Mouse (Mus musculus) embryonic facial prominence, embryonic 11.5 days (tissue): ENCODE measurements at regions not wholly inside any gene's neighbourhood (a gene's known extent, or its start where the extent isn't known, plus 50 kb on each side); places are given as distances from the start of the nearest gene placed in this dataset.

Source experiments
- ATAC-seq: fragments of 200-750 bp; cut with Nextera tagmentation; replicated peaks from 2 replicates; pipeline ENCODE4 v1.8.0; 2017; ENCODE audit warnings: low read depth; ENCODE audit not compliant: insufficient number of reproducible peaks, low FRiP score, low TSS enrichment
- DNase-seq: peaks from one replicate; pipeline ENCODE4 v3.0.0-alpha.2; 2015; ENCODE audit warnings: low spot score
- H3K27ac ChIP-seq: fragments of 300-500 bp; sonication (generic); replicated peaks from 2 replicates; pipeline ENCODE4 v1.5.1; 2014; ENCODE audit warnings: mild to moderate bottlenecking, low read depth, low read length, control low read depth
- H3K27me3 ChIP-seq: fragments of 300-500 bp; sonication (generic); 2 replicates; pipeline ENCODE4 v1.6.1; 2014; ENCODE audit warnings: mild to moderate bottlenecking, low read length, moderate library complexity, mixed read lengths; ENCODE audit not compliant: control insufficient read depth, insufficient read depth
- H3K36me3 ChIP-seq: fragments of 300-500 bp; sonication (generic); replicated peaks from 2 replicates; pipeline ENCODE4 v1.6.1; 2014; ENCODE audit warnings: low read depth, mild to moderate bottlenecking, low read length, moderate library complexity, mixed read lengths; ENCODE audit not compliant: control insufficient read depth, insufficient read depth
- H3K4me1 ChIP-seq: fragments of 300-500 bp; sonication (generic); 2 replicates; pipeline ENCODE4 v1.6.1; 2014; ENCODE audit warnings: low read length, mixed read lengths; ENCODE audit not compliant: control insufficient read depth, insufficient read depth
- H3K4me2 ChIP-seq: fragments of 300-500 bp; sonication (generic); 2 replicates; pipeline ENCODE4 v1.6.1; 2014; ENCODE audit warnings: low read depth, mild to moderate bottlenecking, control low read depth, low read length, moderate library complexity
- H3K4me3 ChIP-seq: fragments of 300-500 bp; sonication (generic); 2 replicates; pipeline ENCODE4 v1.5.1; 2014; ENCODE audit warnings: low read depth, low read length, control low read depth
- H3K9ac ChIP-seq: fragments of 300-500 bp; sonication (generic); replicated peaks from 2 replicates; pipeline ENCODE4 v1.6.1; 2014; ENCODE audit warnings: mild to moderate bottlenecking, control low read depth, low read length
- H3K9me3 ChIP-seq: fragments of 300-500 bp; sonication (generic); replicated peaks from 2 replicates; pipeline ENCODE4 v1.6.1; 2016; ENCODE audit warnings: mild to moderate bottlenecking, low read length, inconsistent platforms, mixed read lengths; ENCODE audit not compliant: control insufficient read depth
- WGBS: fragments of 180-500 bp; shearing (Covaris S2); extraction: QIAGEN DNeasy Blood & Tissue Kit; methylation state at CpG from one replicate; pipeline ENCODE4 v1.1.7; 2014; 5-methylcytosine and 5-hydroxymethylcytosine counted together

GRCm38 (mm10) chr10:99320797-99321196 is 57.8 kb downstream of the Dusp6 start:
- no peak overlapping the region for H3K4me3 ChIP-seq
- H3K27me3 ChIP-seq = no peaks in the 10 kb centered on the region
- ATAC-seq (no peak), DNase-seq (no peak)
- H3K36me3 ChIP-seq = no peaks in the 10 kb centered on the region
- H3K27ac ChIP-seq = no peak overlapping the region
- H3K4me2 ChIP-seq = no peak overlapping the region
- 90% methylated on average over 8 of the region's 8 CpGs for WGBS
- H3K9me3 ChIP-seq = no peaks in the 10 kb centered on the region
- H3K4me1 ChIP-seq = no peaks in the 10 kb centered on the region
- H3K9ac ChIP-seq = no peak overlapping the region

GRCm38 (mm10) chr10:99323358-99323757 is 60.3 kb downstream of the Dusp6 start:
- Histone ChIP-seq H3K4me2 (no peak overlapping the region), H3K9ac (no peak overlapping the region), H3K36me3 (no peaks in the 10 kb centered on the region), H3K4me1 (no peaks in the 10 kb centered on the region), H3K4me3 (no peak overlapping the region), H3K27ac (no peak overlapping the region), H3K27me3 (no peaks in the 10 kb centered on the region), H3K9me3 (no peaks in the 10 kb centered on the region)
- no peak for DNase-seq
- no peak for ATAC-seq
- WGBS = 88% methylated on average over 8 of the region's 8 CpGs

- ATAC-seq (no peak), DNase-seq (no peak)
- Histone ChIP-seq H3K4me3 (no peak overlapping the region), H3K27me3 (no peaks in the 10 kb centered on the region), H3K36me3 (no peaks in the 10 kb centered on the region), H3K9ac (no peak overlapping the region), H3K4me1 (no peaks in the 10 kb centered on the region), H3K9me3 (no peaks in the 10 kb centered on the region), H3K4me2 (no peak overlapping the region), H3K27ac (no peak overlapping the region)
- 89% methylated on average over 2 of the region's 2 CpGs for WGBS
These were observed 64.5 kb downstream of the Dusp6 start for GRCm38 (mm10) chr10:99327501-99327900.

GRCm38 (mm10) chr10:99328568-99328967 is 65.5 kb downstream of the Dusp6 start:
- H3K4me2 ChIP-seq = no peak overlapping the region
- no peaks in the 10 kb centered on the region for H3K9me3 ChIP-seq
- H3K9ac ChIP-seq = no peak overlapping the region
- WGBS = 95% methylated on average over 8 of the region's 8 CpGs
- H3K27me3 ChIP-seq = no peaks in the 10 kb centered on the region
- DNase-seq = no peak
- no peak for ATAC-seq
- no peaks in the 10 kb centered on the region for H3K36me3 ChIP-seq
- H3K27ac ChIP-seq = no peak overlapping the region
- no peaks in the 10 kb centered on the region for H3K4me1 ChIP-seq
- no peak overlapping the region for H3K4me3 ChIP-seq

GRCm38 (mm10) chr10:99329469-99329868 is 66.4 kb downstream of the Dusp6 start:
- no peak for DNase-seq
- Histone ChIP-seq H3K4me3 (no peak overlapping the region), H3K4me1 (no peaks in the 10 kb centered on the region), H3K9ac (no peak overlapping the region), H3K36me3 (no peaks in the 10 kb centered on the region), H3K9me3 (no peaks in the 10 kb centered on the region), H3K27ac (no peak overlapping the region), H3K4me2 (no peak overlapping the region), H3K27me3 (no peaks in the 10 kb centered on the region)
- 84% methylated on average over 6 of the region's 6 CpGs for WGBS
- ATAC-seq = no peak

GRCm38 (mm10) chr10:99330519-99330918 is 67.5 kb downstream of the Dusp6 start:
- WGBS = 27% methylated on average over 7 of the region's 7 CpGs
- Histone ChIP-seq H3K4me2 (no peak overlapping the region), H3K27ac (no peak overlapping the region), H3K36me3 (no peaks in the 10 kb centered on the region), H3K4me3 (no peak overlapping the region), H3K9ac (no peak overlapping the region), H3K4me1 (no peaks in the 10 kb centered on the region), H3K9me3 (no peaks in the 10 kb centered on the region), H3K27me3 (no peaks in the 10 kb centered on the region)
- peak; percentile 66 for DNase-seq
- ATAC-seq = no peak

- Histone ChIP-seq H3K27me3 (no peaks in the 10 kb centered on the region), H3K4me3 (no peak overlapping the region), H3K4me2 (no peak overlapping the region), H3K36me3 (no peaks in the 10 kb centered on the region), H3K27ac (no peak overlapping the region), H3K9ac (no peak overlapping the region), H3K4me1 (no peaks in the 10 kb centered on the region), H3K9me3 (no peaks in the 10 kb centered on the region)
- DNase-seq (no peak), ATAC-seq (no peak)
- 93% methylated on average over 12 of the region's 12 CpGs for WGBS
These were observed 68.8 kb downstream of the Dusp6 start for GRCm38 (mm10) chr10:99331876-99332275.

- no peak for DNase-seq
- Histone ChIP-seq H3K9ac (no peak overlapping the region), H3K36me3 (no peaks in the 10 kb centered on the region), H3K4me2 (no peak overlapping the region), H3K4me1 (no peaks in the 10 kb centered on the region), H3K27me3 (no peaks in the 10 kb centered on the region), H3K27ac (no peak overlapping the region), H3K4me3 (no peak overlapping the region), H3K9me3 (no peaks in the 10 kb centered on the region)
- 82% methylated on average over 5 of the region's 5 CpGs for WGBS
- ATAC-seq = no peak
These were observed 70.8 kb downstream of the Dusp6 start for GRCm38 (mm10) chr10:99333831-99334230.
